Mouse (Mus musculus) left cerebral cortex, adult 8-10 months (tissue): ENCODE measurements around the gene Olfr1133. TPM values are rescaled to one million over a fixed set of nuclear protein-coding genes. Genes with fewer than 3 reads are reported as not detected.
"Not testable (repeated sequence)": the region's sequence is repeated elsewhere in the genome, so short reads cannot be mapped to it uniquely, and the experiment has no call there.

Source experiments
- DNase-seq, 2 experiments: peaks; one replicate each; pipeline ENCODE4 v3.0.0; 2022; ENCODE audit warnings: low spot score in 2 of 2
- total RNA-seq, 4 experiments: library from RNA; stranded (reverse); gene quantifications; 2 replicates each; pipeline ENCODE4 v1.2.4; 2022

Gene Olfr1133
- not detected for total RNA-seq

GRCm38 (mm10) chr2:87647274-87647673 lies at the start of gene Olfr1133:
Olfr1133 (minus strand) TSS chr2:87647374.
- no peak for DNase-seq

- DNase-seq: no peak
Observed at GRCm38 (mm10) chr2:87693847-87694246, 46.7 kb upstream of the Olfr1133 start, which contains the start of gene Olfr1136. Olfr1136 (minus strand) TSS chr2:87693947.

GRCm38 (mm10) chr2:87673564-87673963 lies 26.4 kb upstream of the Olfr1133 start, which contains the start of gene Olfr1135:
Olfr1135 (minus strand) TSS chr2:87673664.
- DNase-seq: no peak

GRCm38 (mm10) chr2:87658360-87658759 lies 11.2 kb upstream of the Olfr1133 start, which contains the start of gene Olfr1134:
Olfr1134 (minus strand) TSS chr2:87658460.
- DNase-seq: no peak

GRCm38 (mm10) chr2:87642441-87642840 lies 4.7 kb downstream of the Olfr1133 start:
- DNase-seq: no peak

GRCm38 (mm10) chr2:87637435-87637834 lies 9.7 kb downstream of the Olfr1133 start, which contains the start of gene Olfr1132:
Olfr1132 (minus strand) TSS chr2:87637535.
- DNase-seq: no peak

- no peak for DNase-seq
Observed at GRCm38 (mm10) chr2:87626804-87627203, 20.4 kb downstream of the Olfr1133 start, which contains the start of gene Olfr1131. Olfr1131 (plus strand) TSS chr2:87627104.

- DNase-seq: not testable (repeated sequence)
Observed at GRCm38 (mm10) chr2:87605912-87606311, 41.3 kb downstream of the Olfr1133 start, which contains the start of gene Olfr1130. Olfr1130 (plus strand) TSS chr2:87606212.

Other genes with a start within 250 kb of the Olfr1133 start
- not detected for gene Olfr1123, start 230.7 kb downstream of the Olfr1133 start, total RNA-seq
- gene Olfr1124, start 217.1 kb downstream of the Olfr1133 start, total RNA-seq: not detected
- gene Olfr1126, start 193.4 kb downstream of the Olfr1133 start, total RNA-seq: not detected
- not detected for gene Pramel7, start 150.3 kb downstream of the Olfr1133 start, total RNA-seq
- gene Pramel6, start 140.8 kb downstream of the Olfr1133 start, total RNA-seq: not detected
- not detected for gene Olfr153, start 115.6 kb downstream of the Olfr1133 start, total RNA-seq
- not detected for gene Olfr1128, start 101.8 kb downstream of the Olfr1133 start, total RNA-seq
- gene Olfr1129, start 73.5 kb downstream of the Olfr1133 start, total RNA-seq: not detected
- gene Olfr1130, start 41.2 kb downstream of the Olfr1133 start, total RNA-seq: not detected
- gene Olfr1131, start 20.3 kb downstream of the Olfr1133 start, total RNA-seq: not detected
- gene Olfr1132, start 9.8 kb downstream of the Olfr1133 start, total RNA-seq: not detected
- gene Olfr1134, start 11.1 kb upstream of the Olfr1133 start, total RNA-seq: not detected
- not detected for gene Olfr1135, start 26.3 kb upstream of the Olfr1133 start, total RNA-seq
- not detected for gene Olfr1136, start 46.6 kb upstream of the Olfr1133 start, total RNA-seq
- not detected for gene Olfr1137, start 65.8 kb upstream of the Olfr1133 start, total RNA-seq
- not detected for gene Olfr1138, start 92.6 kb upstream of the Olfr1133 start, total RNA-seq
- gene Olfr1140, start 96.4 kb upstream of the Olfr1133 start, total RNA-seq: not detected
- not detected for gene Olfr1141, start 106.6 kb upstream of the Olfr1133 start, total RNA-seq
- not detected for gene Olfr152, start 132.1 kb upstream of the Olfr1133 start, total RNA-seq
- gene Olfr1143, start 153.2 kb upstream of the Olfr1133 start, total RNA-seq: not detected
- not detected for gene Olfr1145, start 162.4 kb upstream of the Olfr1133 start, total RNA-seq
- gene Olfr1148, start 183.2 kb upstream of the Olfr1133 start, total RNA-seq: not detected
- not detected for gene Olfr1150-ps1, start 196.6 kb upstream of the Olfr1133 start, total RNA-seq
- not detected for gene Olfr1151, start 208.5 kb upstream of the Olfr1133 start, total RNA-seq
- not detected for gene Olfr1152, start 219.1 kb upstream of the Olfr1133 start, total RNA-seq
- not detected for gene Olfr1153, start 247.6 kb upstream of the Olfr1133 start, total RNA-seq